Mouse (Mus musculus): ENCODE measurements around the gene Ngfr. TPM values are rescaled to one million over a fixed set of nuclear protein-coding genes. Genes with fewer than 3 reads are reported as not detected.

The Ngfr gene
- polyA plus RNA-seq, 1 experiment: 1.0 TPM

- no peaks in the 10 kb centered on the region for H3K4me1 ChIP-seq (ENCODE audit: control insufficient read depth, insufficient read depth, low read length)
- TF ChIP-seq CTCF (IDR thresholded peaks at IDR 0.05; ENCODE audit: control insufficient read depth, insufficient read depth, low read length) (no peak), POLR2A (IDR thresholded peaks at IDR 0.05; ENCODE audit: borderline replicate concordance, control insufficient read depth, low read depth, low read length) (no peak)
- H3K27ac ChIP-seq (ENCODE audit: control insufficient read depth, insufficient read depth, low read depth, low read length, poor library complexity): no peak overlapping the region
- H3K4me3 ChIP-seq (replicated peaks; ENCODE audit: control insufficient read depth, low read depth, low read length): no peak overlapping the region
- 51% methylated on average over 6 of the region's 6 CpGs for WGBS
Measured at GRCm38 (mm10) chr11:95557032-95557431, 30.5 kb downstream of the Ngfr start.

GRCm38 (mm10) chr11:95555279-95555678 is 32.3 kb downstream of the Ngfr start:
- no peak overlapping the region for H3K27ac ChIP-seq (ENCODE audit: control insufficient read depth, insufficient read depth, low read depth, low read length, poor library complexity)
- TF ChIP-seq CTCF (IDR thresholded peaks at IDR 0.05; ENCODE audit: control insufficient read depth, insufficient read depth, low read length): no peak
- TF ChIP-seq POLR2A (IDR thresholded peaks at IDR 0.05; ENCODE audit: borderline replicate concordance, control insufficient read depth, low read depth, low read length): no peak
- H3K4me3 ChIP-seq (replicated peaks; ENCODE audit: control insufficient read depth, low read depth, low read length): no peak overlapping the region
- H3K4me1 ChIP-seq (ENCODE audit: control insufficient read depth, insufficient read depth, low read length): no peaks in the 10 kb centered on the region
- 67% methylated on average over 8 of the region's 8 CpGs for WGBS

DNA sequence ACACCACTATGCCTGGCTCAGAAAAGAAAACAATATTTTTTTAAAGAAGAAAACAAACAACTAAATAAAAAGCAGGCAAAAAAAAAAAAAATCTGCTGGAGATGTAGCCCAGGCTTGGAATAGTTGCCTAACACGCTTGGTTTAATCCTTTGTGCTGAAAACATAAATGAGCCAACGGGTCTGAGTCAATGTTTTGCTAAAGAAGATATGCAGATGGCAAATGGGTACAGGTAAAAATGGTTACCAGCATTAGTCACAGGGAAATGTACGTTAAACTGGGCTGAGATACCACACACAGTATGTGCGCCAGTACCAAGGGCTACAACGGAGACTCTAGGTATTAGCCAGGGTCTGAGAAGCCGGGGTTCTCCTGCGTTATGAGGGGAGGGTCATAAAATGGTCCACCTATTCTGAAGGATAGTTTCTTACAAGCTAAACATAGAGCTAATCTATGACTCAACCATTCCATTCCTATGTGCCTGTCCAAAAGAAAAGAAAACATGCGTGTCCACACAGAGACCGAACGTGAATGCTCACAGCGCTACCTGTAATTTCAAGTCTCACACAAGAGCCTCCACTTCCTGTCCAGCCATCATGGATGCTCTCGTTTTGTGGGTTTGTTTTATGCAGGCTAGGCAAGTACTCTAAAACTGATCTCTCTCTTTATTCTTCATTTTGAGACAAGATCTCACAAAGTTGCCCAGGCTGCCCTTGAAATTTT is 37.1 kb downstream of the Ngfr start:
- WGBS: 83% methylated on average over 12 of the region's 12 CpGs
- Histone ChIP-seq H3K4me3 (replicated peaks; ENCODE audit: control insufficient read depth, low read depth, low read length) (no peak overlapping the region), H3K27ac (ENCODE audit: control insufficient read depth, insufficient read depth, low read depth, low read length, poor library complexity) (no peak overlapping the region), H3K4me1 (ENCODE audit: control insufficient read depth, insufficient read depth, low read length) (no peaks in the 10 kb centered on the region)
- TF ChIP-seq POLR2A (IDR thresholded peaks at IDR 0.05; ENCODE audit: borderline replicate concordance, control insufficient read depth, low read depth, low read length): no peak
- TF ChIP-seq CTCF (IDR thresholded peaks at IDR 0.05; ENCODE audit: control insufficient read depth, insufficient read depth, low read length): no peak

DNA sequence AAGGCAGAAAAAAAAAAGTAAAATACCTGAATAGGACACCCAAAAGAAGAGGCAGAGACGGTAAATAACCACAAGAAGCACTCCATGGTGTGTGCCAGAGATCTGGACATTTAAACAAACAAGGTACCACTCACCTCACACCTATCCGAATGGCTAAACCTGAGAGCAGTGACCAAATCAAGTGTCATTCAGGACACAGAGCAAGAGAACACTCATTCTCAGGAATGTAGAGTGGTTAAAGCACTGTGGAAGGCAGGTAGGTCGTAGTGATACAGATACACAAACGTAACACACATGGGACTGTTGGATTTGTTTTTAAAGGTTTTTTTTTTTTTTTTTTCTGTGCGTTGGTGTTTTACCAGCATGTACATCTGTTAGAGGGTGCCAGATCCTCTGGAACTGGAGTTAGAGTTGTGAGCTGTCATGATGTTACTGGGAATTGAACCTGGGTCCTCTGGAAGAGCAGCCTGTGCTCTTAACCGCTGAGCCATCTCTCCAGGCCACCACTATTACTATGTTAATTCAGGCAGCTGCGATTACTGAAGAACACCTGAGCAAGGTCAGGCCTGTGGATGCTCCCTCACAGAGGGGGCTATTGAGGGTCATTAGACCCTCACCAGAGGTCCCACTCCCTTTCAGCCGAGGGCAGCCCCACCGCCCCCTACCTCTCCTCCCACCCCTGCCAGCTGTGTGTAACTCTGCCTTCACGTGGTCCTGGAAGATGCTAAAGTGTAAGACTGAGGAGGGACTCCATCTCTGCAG is 41.3 kb downstream of the Ngfr start:
- Histone ChIP-seq H3K4me3 (replicated peaks; ENCODE audit: control insufficient read depth, low read depth, low read length) (no peak overlapping the region), H3K4me1 (ENCODE audit: control insufficient read depth, insufficient read depth, low read length) (no peaks in the 10 kb centered on the region), H3K27ac (ENCODE audit: control insufficient read depth, insufficient read depth, low read depth, low read length, poor library complexity) (no peak overlapping the region)
- no peak for TF ChIP-seq POLR2A (IDR thresholded peaks at IDR 0.05; ENCODE audit: borderline replicate concordance, control insufficient read depth, low read depth, low read length)
- TF ChIP-seq CTCF (IDR thresholded peaks at IDR 0.05; ENCODE audit: control insufficient read depth, insufficient read depth, low read length): no peak
- WGBS: 75% methylated on average over 10 of the region's 10 CpGs

- Histone ChIP-seq H3K4me3 (replicated peaks; ENCODE audit: control insufficient read depth, low read depth, low read length) (no peak overlapping the region), H3K4me1 (ENCODE audit: control insufficient read depth, insufficient read depth, low read length) (no peaks in the 10 kb centered on the region), H3K27ac (ENCODE audit: control insufficient read depth, insufficient read depth, low read depth, low read length, poor library complexity) (no peak overlapping the region)
- TF ChIP-seq POLR2A (IDR thresholded peaks at IDR 0.05; ENCODE audit: borderline replicate concordance, control insufficient read depth, low read depth, low read length) (no peak), CTCF (IDR thresholded peaks at IDR 0.05; ENCODE audit: control insufficient read depth, insufficient read depth, low read length) (no peak)
- WGBS: 82% methylated on average over 8 of the region's 8 CpGs
Measured at GRCm38 (mm10) chr11:95544546-95545327, 42.8 kb downstream of the Ngfr start.

GRCm38 (mm10) chr11:95540637-95541385 is 46.7 kb downstream of the Ngfr start:
- TF ChIP-seq POLR2A (IDR thresholded peaks at IDR 0.05; ENCODE audit: borderline replicate concordance, control insufficient read depth, low read depth, low read length) (no peak), CTCF (IDR thresholded peaks at IDR 0.05; ENCODE audit: control insufficient read depth, insufficient read depth, low read length) (no peak)
- Histone ChIP-seq H3K4me3 (replicated peaks; ENCODE audit: control insufficient read depth, low read depth, low read length) (no peak overlapping the region), H3K27ac (ENCODE audit: control insufficient read depth, insufficient read depth, low read depth, low read length, poor library complexity) (no peak overlapping the region), H3K4me1 (ENCODE audit: control insufficient read depth, insufficient read depth, low read length) (no peaks in the 10 kb centered on the region; the same call in 1 of the 2 replicates)
- WGBS: 34% methylated on average over 18 of the region's 18 CpGs

DNA sequence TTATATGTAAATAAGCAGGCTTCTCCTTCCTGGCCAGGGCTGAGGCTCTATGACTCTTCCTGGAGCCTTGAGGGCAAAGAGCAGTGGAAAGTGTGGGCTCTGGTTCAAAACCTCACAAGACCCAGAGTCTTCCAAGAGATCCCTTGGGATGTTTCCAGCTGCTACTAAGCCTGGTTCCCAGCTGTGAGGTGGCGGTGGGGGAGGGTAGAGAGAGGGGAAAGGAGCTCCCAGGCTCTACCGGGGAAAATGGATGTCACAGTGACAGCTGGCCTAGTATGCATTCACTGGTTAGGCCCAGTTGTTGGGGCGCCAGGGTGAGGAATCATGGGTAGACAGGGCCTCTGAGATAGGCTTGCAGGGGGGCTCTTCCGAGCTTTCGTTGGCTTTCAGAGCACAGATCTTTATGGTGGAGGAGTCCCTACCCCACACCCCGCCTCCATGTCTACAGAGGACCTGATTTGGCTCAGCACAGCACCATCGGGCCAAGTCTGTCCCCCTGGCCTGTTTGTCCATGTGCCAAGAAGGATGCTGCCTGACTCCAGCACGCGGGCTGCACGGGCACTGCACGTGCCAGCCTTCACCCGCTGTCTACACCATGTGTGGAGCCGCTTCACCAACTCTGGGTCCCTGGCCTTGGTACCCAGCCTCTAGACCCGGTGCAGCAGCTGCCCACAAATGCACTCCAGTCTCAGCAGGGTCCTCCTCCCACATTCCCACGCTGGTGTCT is 49.0 kb downstream of the Ngfr start:
- no peak overlapping the region for H3K4me3 ChIP-seq (replicated peaks; ENCODE audit: control insufficient read depth, low read depth, low read length)
- WGBS: 84% methylated on average over 15 of the region's 15 CpGs
- TF ChIP-seq CTCF (IDR thresholded peaks at IDR 0.05; ENCODE audit: control insufficient read depth, insufficient read depth, low read length) (no peak), POLR2A (IDR thresholded peaks at IDR 0.05; ENCODE audit: borderline replicate concordance, control insufficient read depth, low read depth, low read length) (no peak)
- no peak overlapping the region for H3K27ac ChIP-seq (ENCODE audit: control insufficient read depth, insufficient read depth, low read depth, low read length, poor library complexity)
- no peaks in the 10 kb centered on the region; the same call in 1 of the 2 replicates for H3K4me1 ChIP-seq (ENCODE audit: control insufficient read depth, insufficient read depth, low read length)

Measured in bone marrow, adult 2 months (tissue).